Mouse (Mus musculus) mouse trophoblast stem cell (cell line): Measurements from ENCODE around the gene Gpr39.

Source experiments
- in situ Hi-C, 2 experiments: fragments of 300-500 bp; cut with MseI, MboI; formaldehyde crosslinking; loops; 2 replicates in 1 of 2; 3 replicates in 1 of 2; pipeline ENCODE4 v1.15.1; 2025

Gpr39 gene

DNA sequence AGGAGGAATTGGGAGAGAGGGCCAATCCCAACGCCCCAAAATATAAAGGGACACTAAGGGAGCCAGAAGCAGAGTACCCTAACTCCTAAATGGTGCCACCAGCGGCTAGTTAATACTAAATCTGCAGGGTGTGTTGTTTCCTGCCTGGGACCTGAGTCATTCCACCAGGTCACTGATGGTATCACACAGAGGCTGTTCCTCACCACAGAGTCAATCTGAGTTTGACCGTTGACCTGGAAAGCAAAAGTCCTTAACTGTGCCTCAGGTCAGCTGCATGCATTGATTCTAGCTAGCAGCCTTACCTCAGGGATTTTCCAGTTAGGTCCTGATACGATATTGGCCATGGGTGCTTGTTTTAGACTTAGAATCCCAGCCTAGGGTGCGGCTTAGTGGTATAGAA lies 17.5 kb downstream of the Gpr39 start:
- in situ Hi-C loops: no loop called here

DNA sequence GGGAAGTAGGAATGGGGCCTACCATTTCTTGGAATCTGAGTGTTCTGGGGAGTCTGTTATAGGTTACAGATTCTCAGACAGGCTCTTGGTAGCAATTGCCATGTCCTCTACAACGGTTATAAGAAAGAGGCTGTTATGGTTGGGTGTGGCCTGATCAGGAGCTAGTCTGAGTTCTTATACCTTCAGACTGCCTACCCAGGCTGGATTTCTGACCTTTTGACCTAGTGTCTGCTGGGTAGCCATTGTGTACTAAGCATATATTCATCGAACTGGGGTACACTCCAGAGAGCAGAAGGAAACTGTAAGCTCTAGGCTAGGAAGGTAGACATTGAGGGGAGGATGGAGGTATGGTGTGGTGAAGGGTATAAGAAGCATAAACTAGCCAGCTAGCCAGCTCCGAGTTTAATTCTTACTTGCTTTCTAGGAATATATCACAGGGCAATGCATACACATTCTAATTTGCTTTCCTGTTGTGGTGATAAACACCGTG lies 24.4 kb downstream of the Gpr39 start:
- in situ Hi-C loops: no loop called here

- in situ Hi-C loops: no loop called here
These were observed 25.0 kb downstream of the Gpr39 start for GRCm38 (mm10) chr1:125701773-125702172.

GRCm38 (mm10) chr1:125702326-125702725 lies 25.5 kb downstream of the Gpr39 start:
- in situ Hi-C loops: no loop called here

DNA sequence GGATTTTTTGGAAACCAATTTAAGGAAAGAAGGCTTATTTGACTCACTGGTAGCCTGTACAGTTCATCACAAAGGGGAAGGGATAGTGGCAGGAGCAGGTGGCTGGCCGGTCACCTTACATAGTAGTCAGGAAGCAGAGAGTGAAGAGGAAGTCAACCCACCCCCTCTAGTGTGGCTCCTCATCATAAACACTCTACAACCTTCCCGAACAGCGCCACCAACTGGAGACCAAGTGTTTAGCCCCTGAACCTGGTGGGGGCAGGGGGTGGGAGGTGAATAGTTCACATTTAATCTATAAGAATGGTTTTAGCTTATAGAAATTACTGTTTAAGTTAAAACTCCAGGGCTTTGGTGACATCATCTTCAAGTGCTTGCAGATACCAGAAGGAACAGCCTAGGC lies 28.6 kb downstream of the Gpr39 start:
- in situ Hi-C loops: no loop called here

GRCm38 (mm10) chr1:125715286-125715685 lies 38.5 kb downstream of the Gpr39 start:
- in situ Hi-C loops: no loop called here

- in situ Hi-C loops: no loop called here
These were observed 39.4 kb downstream of the Gpr39 start for GRCm38 (mm10) chr1:125716241-125716640.

DNA sequence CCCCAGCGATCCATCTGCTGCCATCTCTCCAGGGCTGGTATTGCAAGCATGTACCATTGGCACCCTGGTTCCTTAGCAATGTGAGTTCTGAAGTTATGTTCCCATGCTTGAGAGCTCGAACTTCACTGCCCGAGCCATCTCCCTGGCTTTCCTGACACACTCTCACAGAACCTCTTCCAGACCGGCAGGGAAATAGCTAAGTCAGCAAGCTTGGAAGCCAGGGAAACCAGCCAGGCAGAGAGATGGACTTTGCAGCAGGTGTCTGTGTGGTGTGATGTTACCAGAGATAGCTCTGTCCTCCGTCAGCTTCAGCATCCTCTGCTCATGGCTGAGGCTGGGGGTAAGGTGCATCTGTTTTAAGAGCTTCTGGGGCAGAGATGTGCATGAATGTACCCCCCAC lies 41.1 kb downstream of the Gpr39 start:
- in situ Hi-C loops: no loop called here

DNA sequence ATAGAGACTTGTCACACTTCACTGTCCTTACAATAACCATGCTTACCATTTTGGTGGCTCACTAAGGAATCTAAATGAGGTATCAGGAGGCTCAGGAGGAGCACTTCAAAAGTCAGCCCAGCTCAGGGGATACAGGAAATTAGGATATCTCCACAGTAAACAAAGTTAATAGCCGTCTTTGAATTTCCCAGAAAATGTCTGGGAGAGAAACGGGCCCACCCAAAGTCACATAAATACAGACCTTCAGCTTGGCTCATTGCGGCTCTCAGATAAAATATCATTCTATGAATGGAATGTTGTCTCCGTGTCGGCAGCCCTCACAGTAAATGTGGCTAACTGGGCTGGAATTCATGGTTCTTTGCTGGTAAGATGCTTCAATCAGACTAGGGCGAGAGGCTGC lies 42.3 kb downstream of the Gpr39 start:
- in situ Hi-C loops: no loop called here

DNA sequence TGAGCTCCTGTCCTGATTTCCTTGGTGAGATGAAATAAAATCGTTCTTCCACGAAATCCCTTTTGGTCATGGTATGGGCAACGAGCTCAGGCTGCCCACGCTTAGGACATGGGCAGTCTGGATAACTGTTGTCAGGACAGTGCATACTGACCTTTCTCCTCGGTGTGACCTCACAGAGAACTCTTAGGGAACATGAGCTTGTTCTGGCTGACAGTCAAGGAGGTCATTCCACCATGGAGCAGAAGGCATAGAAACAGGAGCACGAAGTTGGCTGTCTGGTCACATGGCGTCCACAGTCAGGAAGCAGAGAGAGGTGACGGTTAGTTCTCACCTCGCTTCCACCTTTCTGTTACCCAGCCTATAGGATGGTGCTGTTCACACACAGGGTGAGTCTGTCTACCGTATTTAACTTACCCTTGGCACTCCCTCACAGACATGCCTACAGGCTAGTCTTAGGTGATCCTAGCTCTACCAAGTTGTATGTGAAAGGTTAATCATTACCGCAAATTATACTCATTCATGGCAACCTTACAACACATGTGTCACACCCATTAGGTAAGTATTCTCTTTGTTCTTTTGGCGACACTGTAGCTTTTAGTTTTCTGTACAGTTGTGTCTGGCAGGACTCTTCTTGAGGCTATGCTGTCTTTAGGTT lies 44.4 kb downstream of the Gpr39 start:
- in situ Hi-C loops: no loop called here

- in situ Hi-C loops: no loop called here
These were observed 47.5 kb downstream of the Gpr39 start for GRCm38 (mm10) chr1:125724304-125724703.

DNA sequence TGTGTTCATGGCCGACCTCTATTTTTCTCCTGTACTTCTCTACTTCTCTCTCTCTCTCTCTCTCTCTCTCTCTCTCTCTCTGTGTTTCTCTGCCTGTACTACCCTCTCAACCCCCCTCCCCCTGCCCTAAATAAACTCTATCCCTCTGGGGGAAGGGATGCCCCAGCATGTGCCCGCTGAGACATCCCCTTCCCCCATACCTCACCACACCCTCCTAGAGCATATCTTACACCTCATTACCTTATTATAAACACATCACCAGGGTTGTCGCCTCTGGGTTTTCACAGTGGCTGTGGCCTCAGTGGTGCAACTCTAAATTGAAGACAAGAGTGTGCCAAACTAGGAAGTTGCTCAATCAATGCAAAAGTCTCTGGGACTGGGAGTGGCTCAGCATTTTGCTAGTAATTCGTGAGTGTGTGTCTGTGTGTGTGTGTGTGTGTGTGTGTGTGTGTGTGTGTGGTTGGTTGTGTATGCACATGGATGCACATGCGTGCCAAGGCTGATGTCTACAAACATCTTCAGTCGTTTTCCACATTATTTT lies 52.3 kb downstream of the Gpr39 start:
- in situ Hi-C loops: no loop called here

GRCm38 (mm10) chr1:125729731-125730536 lies 53.1 kb downstream of the Gpr39 start:
- in situ Hi-C loops: no loop called here

DNA sequence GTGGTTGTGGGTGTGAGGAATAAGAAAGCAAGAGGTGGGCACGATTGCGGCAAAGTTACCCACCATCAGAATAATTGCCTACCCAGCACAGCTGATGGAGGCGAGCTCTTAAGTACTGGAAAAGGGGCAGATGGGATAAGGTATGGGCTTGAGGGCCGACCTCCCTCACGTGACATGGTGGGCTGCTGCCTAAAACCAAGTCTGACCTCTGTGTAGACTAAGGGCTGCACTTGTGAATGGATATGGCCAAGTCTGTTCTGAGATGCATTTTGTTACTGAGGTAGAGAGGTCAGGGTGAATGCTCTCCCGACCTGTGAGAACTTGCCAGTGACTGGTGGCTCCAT lies 53.7 kb downstream of the Gpr39 start:
- in situ Hi-C loops: no loop called here

- in situ Hi-C loops: no loop called here
These were observed 55.1 kb downstream of the Gpr39 start for GRCm38 (mm10) chr1:125731854-125732253.

DNA sequence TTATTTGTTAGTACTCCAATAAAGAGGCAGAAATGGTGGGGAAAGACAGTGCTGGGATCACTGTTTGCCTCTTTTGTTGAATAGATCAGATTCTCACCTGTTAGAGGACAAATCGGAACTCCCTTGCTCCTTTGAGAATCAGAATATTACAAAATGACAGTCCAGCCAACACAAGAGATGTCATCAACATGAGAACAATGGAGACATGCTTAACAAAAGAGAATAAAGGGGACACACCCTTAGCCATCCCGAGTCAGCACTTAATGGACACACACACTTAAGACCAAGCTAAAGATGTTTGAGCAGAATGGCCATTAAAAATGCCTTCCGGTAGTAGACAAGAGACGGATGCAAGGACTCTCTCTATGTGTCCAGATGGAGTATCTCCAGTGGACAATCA lies 68.0 kb downstream of the Gpr39 start:
- in situ Hi-C loops: no loop called here

DNA sequence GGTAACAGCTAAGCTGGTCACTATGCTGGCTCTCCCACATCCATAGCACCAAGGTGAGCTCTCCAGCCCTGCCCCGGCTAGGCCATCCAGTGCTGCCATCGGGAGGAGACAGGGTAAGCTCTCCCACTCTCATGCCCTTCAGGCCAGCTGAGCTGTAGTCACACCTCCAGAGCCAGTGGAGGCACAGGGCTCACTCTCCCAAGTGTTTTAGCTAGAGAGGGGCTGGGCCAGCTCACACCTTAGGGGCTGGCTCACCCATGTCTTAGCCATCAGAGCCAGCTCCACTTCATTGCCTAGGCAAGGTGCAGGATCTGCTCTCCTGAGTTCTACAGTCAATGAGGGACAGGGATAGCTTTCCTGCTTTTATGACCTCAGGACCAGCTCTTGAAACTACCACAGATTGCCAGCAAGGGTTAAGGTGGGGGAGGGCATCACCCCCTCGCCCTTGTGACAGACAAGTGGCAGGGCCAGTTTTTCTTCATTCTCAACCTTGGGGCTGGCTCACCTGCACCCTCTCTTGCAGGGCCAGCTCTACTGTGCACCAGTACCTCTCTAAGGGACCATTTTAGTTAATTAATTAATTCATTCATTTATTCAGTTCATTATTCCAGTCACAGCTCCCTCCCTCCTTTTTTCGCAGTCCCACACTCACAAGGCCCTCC lies 78.7 kb downstream of the Gpr39 start:
- in situ Hi-C loops: no loop called here

DNA sequence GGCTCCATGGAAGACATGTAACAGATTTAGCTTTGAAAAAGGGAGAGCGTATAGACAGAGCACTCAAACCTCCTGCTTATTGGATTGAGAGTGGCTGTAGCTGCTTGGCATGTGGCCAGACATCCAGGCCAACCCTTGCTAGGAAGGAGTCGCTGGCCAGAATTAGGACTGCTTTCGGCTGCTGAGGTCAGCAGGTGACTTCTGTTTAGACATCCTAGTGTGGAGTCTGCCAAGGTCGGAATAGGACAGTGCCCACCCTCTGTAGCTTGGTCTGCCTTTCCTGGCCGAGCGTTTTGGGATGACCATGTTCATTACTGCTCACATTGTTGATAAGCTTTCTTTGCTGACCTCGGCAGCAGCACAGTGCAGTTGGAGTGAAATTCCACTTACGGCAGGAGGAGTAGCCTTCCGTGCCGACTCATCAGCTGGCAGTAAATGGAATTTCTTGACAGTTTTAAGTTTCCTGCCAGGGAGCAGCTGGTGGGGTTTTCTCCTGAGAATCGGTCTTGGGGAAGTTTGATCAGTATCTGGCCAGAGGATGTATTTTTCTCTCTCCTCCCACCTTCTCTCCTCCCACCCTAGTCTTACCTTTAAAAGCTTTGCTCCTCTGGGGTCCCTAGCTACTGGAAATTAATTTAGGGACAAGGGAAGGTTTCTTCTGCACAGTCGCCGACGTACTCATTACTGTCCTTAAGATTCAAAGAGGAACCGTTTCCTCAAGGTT lies 83.3 kb downstream of the Gpr39 start:
- in situ Hi-C loops: no loop called here

GRCm38 (mm10) chr1:125760696-125761025 lies 83.9 kb downstream of the Gpr39 start:
- in situ Hi-C loops: no loop called here

DNA sequence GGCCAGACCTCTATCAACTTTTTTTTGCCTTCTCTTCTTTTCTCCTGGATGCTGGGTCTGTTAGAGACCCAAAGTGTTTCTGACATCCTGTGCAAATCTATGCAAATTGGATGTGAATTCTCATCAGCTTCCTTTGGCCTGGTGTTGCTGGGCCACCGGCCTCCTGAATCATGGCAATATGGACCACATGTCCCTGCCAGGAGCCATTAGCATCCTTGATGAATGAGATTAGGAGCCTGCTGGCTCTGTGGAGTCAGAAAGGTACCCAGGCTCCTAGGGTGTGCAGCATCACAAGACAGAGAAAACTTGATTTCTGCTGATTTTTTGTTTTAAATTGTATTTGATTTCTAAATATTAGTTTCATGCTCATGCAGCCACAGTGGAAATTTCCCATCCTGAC lies 85.3 kb downstream of the Gpr39 start:
- in situ Hi-C loops: no loop called here

- in situ Hi-C loops: loop anchor here (25.0 kb wide), 1 partner anchor 622 kb away; no protein-coding TSS in a partner anchor
These were observed 113.0 kb downstream of the Gpr39 start for GRCm38 (mm10) chr1:125789804-125790203.

DNA sequence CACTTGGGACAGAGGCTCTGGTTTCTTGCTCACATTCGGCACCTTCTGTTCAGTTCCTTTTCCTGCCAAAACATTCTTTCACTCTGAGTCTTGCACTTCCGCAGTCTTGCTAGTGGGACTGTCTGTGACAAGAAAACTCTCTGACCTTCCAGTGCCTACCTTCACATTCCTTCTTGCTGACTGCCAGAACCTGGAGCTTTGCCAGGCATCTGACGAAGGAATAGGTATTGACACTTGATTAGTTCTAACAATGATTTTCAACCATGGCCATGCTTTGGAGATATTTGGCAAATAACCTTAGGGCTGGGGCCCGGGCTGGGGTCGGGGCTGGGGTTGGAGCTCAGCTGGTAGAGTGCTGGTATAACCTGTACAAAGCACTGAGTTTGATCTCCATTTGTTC lies 123.7 kb downstream of the Gpr39 start:
- in situ Hi-C loops: no loop called here
